Mouse (Mus musculus) 3T3-L1 (cell line): ENCODE measurements around the gene Slc34a1.

Source experiments
- DNase-seq: peaks from one replicate; pipeline ENCODE4 v3.0.0-alpha.2; 2015; ENCODE audit warnings: low read depth, low spot score

Gene Slc34a1

GRCm38 (mm10) chr13:55444286-55444936 lies 46.4 kb downstream of the Slc34a1 start:
- DNase-seq, result no peak

- peak; percentile 99 for DNase-seq
Measured at GRCm38 (mm10) chr13:55444937-55445315, 46.9 kb downstream of the Slc34a1 start, which contains the start of gene Grk6. Gene Grk6 (plus strand): TSS chr13:55445072.

- peak; percentile 43 for DNase-seq
Measured at GRCm38 (mm10) chr13:55445361-55446091, 47.5 kb downstream of the Slc34a1 start.

- no peak for DNase-seq
Measured at GRCm38 (mm10) chr13:55446483-55447105, 48.6 kb downstream of the Slc34a1 start.

GRCm38 (mm10) chr13:55447543-55447943 lies 49.6 kb downstream of the Slc34a1 start:
- DNase-seq, result no peak

- DNase-seq, result no peak
Measured at GRCm38 (mm10) chr13:55448131-55448530, 50.1 kb downstream of the Slc34a1 start.

- DNase-seq, result no peak
Measured at GRCm38 (mm10) chr13:55449205-55449604, 51.2 kb downstream of the Slc34a1 start.

GRCm38 (mm10) chr13:55449679-55450441 lies 51.9 kb downstream of the Slc34a1 start:
- peak; percentile 51 for DNase-seq

GRCm38 (mm10) chr13:55450511-55450980 lies 52.6 kb downstream of the Slc34a1 start:
- peak; percentile 82 for DNase-seq

- DNase-seq, result no peak
Measured at GRCm38 (mm10) chr13:55451296-55451695, 53.3 kb downstream of the Slc34a1 start.

- DNase-seq, result no peak
Measured at GRCm38 (mm10) chr13:55451785-55452549, 54.0 kb downstream of the Slc34a1 start.

GRCm38 (mm10) chr13:55462965-55463364 lies 65.0 kb downstream of the Slc34a1 start:
- no peak for DNase-seq

GRCm38 (mm10) chr13:55463399-55464026 lies 65.5 kb downstream of the Slc34a1 start:
- no peak for DNase-seq

- no peak for DNase-seq
Measured at GRCm38 (mm10) chr13:55464027-55464884, 66.3 kb downstream of the Slc34a1 start, which contains the start of gene Prr7. Gene Prr7 (plus strand): TSS chr13:55464267.

GRCm38 (mm10) chr13:55465184-55465583 lies 67.2 kb downstream of the Slc34a1 start:
- peak; percentile 91 for DNase-seq
